Mouse (Mus musculus): ENCODE results near the gene Vmn2r106. TPM values are rescaled to one million over a fixed set of nuclear protein-coding genes. Genes with fewer than 3 reads are reported as not detected.

The Vmn2r106 gene
- not detected in 2 replicates for polyA plus RNA-seq (2014; fragmentation: Nextera tagmentation; extraction: Ambion mirVana)

DNA sequence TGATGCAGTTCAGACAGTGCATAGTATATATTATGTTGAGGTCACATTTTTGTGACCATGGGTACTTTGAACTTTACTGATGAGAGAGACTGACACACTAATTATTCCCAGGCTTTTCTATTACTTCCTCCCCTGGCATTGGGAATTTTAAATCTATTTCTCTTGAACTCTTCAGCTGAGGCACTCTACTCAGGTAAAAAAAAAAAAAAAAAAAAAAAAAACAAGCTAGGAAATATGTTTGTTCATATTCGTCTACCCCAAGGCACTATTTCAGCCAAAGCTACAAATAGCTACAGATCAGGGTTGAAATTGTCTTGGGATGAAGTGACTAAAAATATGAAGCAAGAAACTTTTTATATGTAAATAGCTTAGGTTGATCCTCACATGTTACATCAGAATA is at the start of gene Vmn2r106:
Vmn2r106 (minus strand) TSS at position 101 of the 400 bp plus-strand sequence.
- H3K9me3 ChIP-seq (ENCODE audit: control insufficient read depth, low read length) = no peaks in the 10 kb centered on the region
- no peaks in the 10 kb centered on the region for H3K36me3 ChIP-seq (ENCODE audit: control insufficient read depth, insufficient read depth, low read length)
- DNase-seq (ENCODE audit: low spot score) (no peak), ATAC-seq (ENCODE audit: low read depth) (no peak)
- H3K27ac ChIP-seq (replicated peaks; ENCODE audit: low read depth, low read length) = no peak within 1 kb of the TSS
- 68% methylated on average over 1 of the region's 1 CpGs for WGBS
- no peaks in the 10 kb centered on the region for H3K4me1 ChIP-seq (ENCODE audit: control insufficient read depth, insufficient read depth, low read length)
- H3K4me3 ChIP-seq (ENCODE audit: low read depth, low read length) = no peak within 1 kb of the TSS
- no peak within 1 kb of the TSS for H3K4me2 ChIP-seq (ENCODE audit: low read depth, low read length)
- no peaks in the 10 kb centered on the region for H3K27me3 ChIP-seq (replicated peaks; ENCODE audit: control insufficient read depth, insufficient read depth, low read length)
- H3K9ac ChIP-seq (ENCODE audit: low read depth, low read length) = no peak within 1 kb of the TSS

DNA sequence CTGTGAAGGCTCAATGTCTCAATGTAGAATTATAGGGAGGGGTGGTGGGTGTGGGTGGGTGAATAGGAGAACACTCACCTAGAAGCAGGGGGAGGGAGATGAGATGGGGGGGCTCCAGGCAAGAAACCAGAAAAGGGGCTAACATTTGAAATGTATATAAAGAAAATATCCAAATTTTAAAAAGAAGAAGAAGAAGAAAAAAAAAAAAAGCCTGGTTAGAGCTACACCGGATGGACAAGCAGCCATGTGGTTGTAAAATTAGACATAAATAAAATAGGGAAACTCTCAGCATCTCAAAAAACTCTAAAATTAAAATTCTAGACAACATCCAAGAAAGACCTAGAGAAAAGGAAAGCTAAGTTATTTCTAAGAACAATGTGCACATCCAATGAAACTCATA is 20.4 kb upstream of the Vmn2r106 start:
- H3K9me3 ChIP-seq (ENCODE audit: control insufficient read depth, low read length) = no peaks in the 10 kb centered on the region
- H3K9ac ChIP-seq (ENCODE audit: low read depth, low read length) = no peak overlapping the region
- no peaks in the 10 kb centered on the region for H3K4me1 ChIP-seq (ENCODE audit: control insufficient read depth, insufficient read depth, low read length)
- H3K27ac ChIP-seq (replicated peaks; ENCODE audit: low read depth, low read length) = no peak overlapping the region
- ATAC-seq (ENCODE audit: low read depth) (no peak), DNase-seq (ENCODE audit: low spot score) (no peak)
- H3K4me2 ChIP-seq (ENCODE audit: low read depth, low read length) = no peak overlapping the region
- H3K27me3 ChIP-seq (replicated peaks; ENCODE audit: control insufficient read depth, insufficient read depth, low read length) = no peaks in the 10 kb centered on the region
- no peaks in the 10 kb centered on the region for H3K36me3 ChIP-seq (ENCODE audit: control insufficient read depth, insufficient read depth, low read length)
- no peak overlapping the region for H3K4me3 ChIP-seq (ENCODE audit: low read depth, low read length)
- WGBS = 89% methylated on average over 1 of the region's 1 CpGs

DNA sequence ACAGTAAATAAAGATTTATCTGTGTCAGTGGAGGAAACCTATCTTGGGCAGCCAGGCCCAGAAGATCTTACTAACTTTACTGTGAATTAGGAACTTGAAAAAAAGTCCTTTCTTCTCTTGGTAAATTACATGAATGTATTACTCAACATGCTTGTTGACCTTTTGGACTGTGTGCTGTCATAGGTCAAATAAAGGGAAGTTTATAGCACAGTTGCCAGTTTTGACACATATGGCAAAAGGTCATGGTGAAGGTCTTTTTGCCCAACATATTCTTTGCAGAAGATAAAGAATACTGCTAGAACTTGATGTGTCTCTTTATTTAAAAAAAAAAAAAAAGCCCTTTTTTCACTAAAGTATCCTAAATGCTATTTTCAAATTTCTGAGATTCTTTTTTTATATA is 1.6 kb upstream of the Vmn2r106 start:
- Histone ChIP-seq H3K36me3 (ENCODE audit: control insufficient read depth, insufficient read depth, low read length) (no peaks in the 10 kb centered on the region), H3K4me2 (ENCODE audit: low read depth, low read length) (no peak overlapping the region), H3K27ac (replicated peaks; ENCODE audit: low read depth, low read length) (no peak overlapping the region), H3K4me3 (ENCODE audit: low read depth, low read length) (no peak overlapping the region), H3K9ac (ENCODE audit: low read depth, low read length) (no peak overlapping the region), H3K4me1 (ENCODE audit: control insufficient read depth, insufficient read depth, low read length) (no peaks in the 10 kb centered on the region), H3K9me3 (ENCODE audit: control insufficient read depth, low read length) (no peaks in the 10 kb centered on the region), H3K27me3 (replicated peaks; ENCODE audit: control insufficient read depth, insufficient read depth, low read length) (no peaks in the 10 kb centered on the region)
- no peak for ATAC-seq (ENCODE audit: low read depth)
- no peak for DNase-seq (ENCODE audit: low spot score)

DNA sequence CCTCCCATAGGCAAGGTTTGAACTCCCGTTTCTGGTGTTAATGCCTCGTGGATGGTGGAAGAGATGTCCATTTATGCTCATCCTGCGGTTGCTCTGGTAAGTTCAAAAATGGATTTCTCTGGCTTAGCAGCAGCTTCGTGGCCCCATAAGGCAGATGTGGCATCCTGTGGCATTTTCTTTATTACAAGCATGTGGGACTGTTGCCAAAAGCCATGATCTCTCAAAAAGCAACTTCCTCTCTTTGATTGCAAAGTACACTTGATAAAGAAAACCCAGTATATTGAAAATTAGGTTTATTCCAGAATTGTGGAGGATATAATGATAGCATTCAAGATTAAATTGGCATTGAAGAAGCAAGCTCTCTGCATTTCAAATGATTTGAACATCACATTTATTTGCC is 29.8 kb downstream of the Vmn2r106 start:
- H3K4me3 ChIP-seq (ENCODE audit: low read depth, low read length) = no peak overlapping the region
- no peak overlapping the region for H3K9ac ChIP-seq (ENCODE audit: low read depth, low read length)
- no peak overlapping the region for H3K4me2 ChIP-seq (ENCODE audit: low read depth, low read length)
- no peaks in the 10 kb centered on the region for H3K36me3 ChIP-seq (ENCODE audit: control insufficient read depth, insufficient read depth, low read length)
- H3K4me1 ChIP-seq (ENCODE audit: control insufficient read depth, insufficient read depth, low read length) = no peaks in the 10 kb centered on the region
- DNase-seq (ENCODE audit: low spot score) = no peak
- 71% methylated on average over 4 of the region's 4 CpGs for WGBS
- H3K27me3 ChIP-seq (replicated peaks; ENCODE audit: control insufficient read depth, insufficient read depth, low read length) = no peaks in the 10 kb centered on the region
- H3K9me3 ChIP-seq (ENCODE audit: control insufficient read depth, low read length) = 0 out of 2 replicates have a peak, but pooled peaks cover 6% of the 10 kb centered on the region
- no peak for ATAC-seq (ENCODE audit: low read depth)
- no peak overlapping the region for H3K27ac ChIP-seq (replicated peaks; ENCODE audit: low read depth, low read length)

DNA sequence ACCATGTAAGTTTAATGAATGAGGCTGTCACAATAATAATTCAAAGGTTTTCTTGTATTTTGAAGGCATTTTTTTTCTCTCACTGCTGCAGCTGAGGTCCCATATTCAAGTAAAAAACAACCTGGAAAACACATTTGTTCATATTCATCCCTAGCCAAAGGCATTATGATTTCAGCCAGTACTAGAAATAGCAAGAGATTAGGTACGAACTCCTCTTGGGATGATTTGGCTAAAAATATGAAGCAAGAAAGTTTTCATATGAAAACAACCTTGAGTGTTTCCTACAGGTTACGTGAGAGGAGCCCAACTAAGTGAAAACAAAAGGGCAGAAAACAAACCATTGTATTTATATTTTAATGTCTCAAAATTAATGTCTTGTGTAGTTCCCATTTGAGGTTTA is 50.4 kb downstream of the Vmn2r106 start, which contains the start of gene Vmn2r105:
Vmn2r105 (minus strand) TSS at position 101 of the 400 bp plus-strand sequence.
- Histone ChIP-seq H3K4me3 (ENCODE audit: low read depth, low read length) (no peak within 1 kb of the TSS), H3K36me3 (ENCODE audit: control insufficient read depth, insufficient read depth, low read length) (no peaks in the 10 kb centered on the region), H3K27ac (replicated peaks; ENCODE audit: low read depth, low read length) (no peak within 1 kb of the TSS), H3K4me1 (ENCODE audit: control insufficient read depth, insufficient read depth, low read length) (no peaks in the 10 kb centered on the region), H3K4me2 (ENCODE audit: low read depth, low read length) (no peak within 1 kb of the TSS), H3K9me3 (ENCODE audit: control insufficient read depth, low read length) (peaks cover 5% of the 10 kb centered on the region; the same call in 1 of the 2 replicates), H3K9ac (ENCODE audit: low read depth, low read length) (no peak within 1 kb of the TSS), H3K27me3 (replicated peaks; ENCODE audit: control insufficient read depth, insufficient read depth, low read length) (no peaks in the 10 kb centered on the region)
- DNase-seq (ENCODE audit: low spot score) = no peak
- WGBS = 69% methylated on average over 2 of the region's 2 CpGs
- no peak for ATAC-seq (ENCODE audit: low read depth)

Other genes with a start within 250 kb of the Vmn2r106 start
- not detected in 2 replicates for gene Vmn2r104, start 237.2 kb downstream of the Vmn2r106 start, polyA plus RNA-seq (2014; fragmentation: Nextera tagmentation; extraction: Ambion mirVana)
- gene Fpr-rs7, start 171.3 kb downstream of the Vmn2r106 start, polyA plus RNA-seq (2014; fragmentation: Nextera tagmentation; extraction: Ambion mirVana) = not detected in 2 replicates
- gene Fpr-rs6, start 102.5 kb downstream of the Vmn2r106 start, polyA plus RNA-seq (2014; fragmentation: Nextera tagmentation; extraction: Ambion mirVana) = not detected in 2 replicates
- not detected in 2 replicates for gene Vmn2r105, start 50.5 kb downstream of the Vmn2r106 start, polyA plus RNA-seq (2014; fragmentation: Nextera tagmentation; extraction: Ambion mirVana)
- gene Vmn2r107, start 59.7 kb upstream of the Vmn2r106 start, polyA plus RNA-seq (2014; fragmentation: Nextera tagmentation; extraction: Ambion mirVana) = not detected in 2 replicates
- gene Vmn1r224, start 128.6 kb upstream of the Vmn2r106 start, polyA plus RNA-seq (2014; fragmentation: Nextera tagmentation; extraction: Ambion mirVana) = 0.06 TPM in 1 of 2 replicates, not detected in the other
- gene Vmn2r108, start 195.8 kb upstream of the Vmn2r106 start, polyA plus RNA-seq (2014; fragmentation: Nextera tagmentation; extraction: Ambion mirVana) = not detected in 2 replicates
- gene Vmn1r225, start 212.6 kb upstream of the Vmn2r106 start, polyA plus RNA-seq (2014; fragmentation: Nextera tagmentation; extraction: Ambion mirVana) = not detected in 2 replicates

Data from embryonic facial prominence, embryonic 14.5 days (tissue).